Mouse (Mus musculus) kidney, adult 2 months (tissue): Measurements from ENCODE around the gene Tfe3. TPM values are rescaled to one million over a fixed set of nuclear protein-coding genes. Genes with fewer than 3 reads are reported as not detected.
"Not testable (repeated sequence)": the region's sequence is repeated elsewhere in the genome, so short reads cannot be mapped to it uniquely, and the experiment has no call there.

Experiments used
- DNase-seq: peaks from one replicate; pipeline ENCODE4 v3.0.0; 2021
- H3K27ac ChIP-seq: fragments of 200-500 bp; 2 replicates; pipeline ENCODE4 v1.5.1; 2012; ENCODE audit warnings: low read depth, low read length, control low read depth, inconsistent platforms; ENCODE audit not compliant: insufficient read depth
- H3K27me3 ChIP-seq: fragments of 200-500 bp; replicated peaks from 2 replicates; pipeline ENCODE4 v1.6.1; 2012; ENCODE audit warnings: mild to moderate bottlenecking, moderate library complexity, low read length, inconsistent platforms; ENCODE audit not compliant: control insufficient read depth, insufficient read depth
- H3K36me3 ChIP-seq: fragments of 200-500 bp; 2 replicates; pipeline ENCODE4 v1.6.1; 2012; ENCODE audit warnings: mild to moderate bottlenecking, moderate library complexity, low read length, inconsistent platforms; ENCODE audit not compliant: control insufficient read depth, insufficient read depth
- H3K4me1 ChIP-seq: fragments of 200-500 bp; 2 replicates; pipeline ENCODE4 v1.6.1; 2011; ENCODE audit warnings: low read length; ENCODE audit not compliant: control insufficient read depth, insufficient read depth
- H3K4me3 ChIP-seq: fragments of 200-500 bp; 2 replicates; pipeline ENCODE4 v1.5.1; 2011; ENCODE audit warnings: mild to moderate bottlenecking, low read depth, low read length, control low read depth; ENCODE audit not compliant: insufficient read depth
- CTCF ChIP-seq: fragments of 200-500 bp; conservative IDR thresholded peaks from 2 replicates; pipeline ENCODE4 v1.5.1; 2011; ENCODE audit warnings: low read depth, mild to moderate bottlenecking, control low read depth, low read length, moderate library complexity, mixed read lengths; ENCODE audit not compliant: insufficient read depth, insufficient read length
- POLR2A ChIP-seq: fragments of 200-500 bp; IDR thresholded peaks from one replicate; pipeline ENCODE4 v1.6.1; 2011; ENCODE audit warnings: low read depth, low read length, control low read depth
- WGBS: fragments of 180-500 bp; shearing (Covaris S2); methylation state at CpG from one replicate; pipeline ENCODE4 v1.1.7; 2018; 5-methylcytosine and 5-hydroxymethylcytosine counted together
- polyA plus RNA-seq: library from polyadenylated mRNA; depleted of rRNA; stranded (reverse); fragments of >200 nt; gene quantifications from 2 replicates; pipeline ENCODE4 v1.2.3, GENCODE M21; 2012

Tfe3 gene
- polyA plus RNA-seq, 1 experiment: 20.1 TPM

GRCm38 (mm10) chrX:7740082-7740819 lies 22.1 kb upstream of the Tfe3 start:
- peak overlapping the region; percentile 85 for H3K27ac ChIP-seq
- DNase-seq: peak; percentile 36
- TF ChIP-seq POLR2A: no peak
- TF ChIP-seq CTCF: no peak
- no peaks in the 10 kb centered on the region for H3K36me3 ChIP-seq
- 31% methylated on average over 10 of the region's 10 CpGs for WGBS
- H3K4me1 ChIP-seq: no peaks in the 10 kb centered on the region
- no peaks in the 10 kb centered on the region for H3K27me3 ChIP-seq
- H3K4me3 ChIP-seq: peak overlapping the region; percentile 57

- no peak for DNase-seq
- TF ChIP-seq CTCF (no peak), POLR2A (no peak)
- 62% methylated on average over 5 of the region's 5 CpGs for WGBS
- no peaks in the 10 kb centered on the region for H3K4me1 ChIP-seq
- no peaks in the 10 kb centered on the region for H3K27me3 ChIP-seq
- H3K4me3 ChIP-seq: peak overlapping the region; percentile 57
- H3K27ac ChIP-seq: peak overlapping the region; percentile 85
- H3K36me3 ChIP-seq: no peaks in the 10 kb centered on the region
These were observed 21.3 kb upstream of the Tfe3 start for GRCm38 (mm10) chrX:7741103-7741502.

GRCm38 (mm10) chrX:7743470-7743869 lies 18.9 kb upstream of the Tfe3 start:
- Histone ChIP-seq H3K36me3 (no peaks in the 10 kb centered on the region), H3K4me1 (no peaks in the 10 kb centered on the region), H3K27ac (no peak overlapping the region), H3K4me3 (no peak overlapping the region), H3K27me3 (no peaks in the 10 kb centered on the region)
- no peak for DNase-seq
- TF ChIP-seq CTCF: peak; percentile 39
- no peak for TF ChIP-seq POLR2A
- 55% methylated on average over 5 of the region's 5 CpGs for WGBS

- 43% methylated on average over 1 of the region's 1 CpGs for WGBS
- TF ChIP-seq POLR2A (no peak), CTCF (no peak)
These were observed 17.4 kb upstream of the Tfe3 start for GRCm38 (mm10) chrX:7744940-7745339.

GRCm38 (mm10) chrX:7745429-7745828 lies 16.9 kb upstream of the Tfe3 start:
- WGBS: 78% methylated on average over 8 of the region's 8 CpGs
- Histone ChIP-seq H3K4me3 (no peak overlapping the region), H3K4me1 (no peaks in the 10 kb centered on the region), H3K27me3 (no peaks in the 10 kb centered on the region), H3K36me3 (no peaks in the 10 kb centered on the region), H3K27ac (no peak overlapping the region)
- TF ChIP-seq CTCF: no peak
- no peak for TF ChIP-seq POLR2A
- no peak for DNase-seq

More at GRCm38 (mm10) chrX:7744940-7745339, 17.4 kb upstream of the Tfe3 start:
- Histone ChIP-seq H3K27ac (no peak overlapping the region), H3K4me1 (no peaks in the 10 kb centered on the region), H3K4me3 (no peak overlapping the region), H3K36me3 (no peaks in the 10 kb centered on the region), H3K27me3 (no peaks in the 10 kb centered on the region)
- DNase-seq: no peak

- WGBS: under 1% methylated on average over 48 of the region's 56 CpGs
- peak; percentile 79 for DNase-seq
- no peak for TF ChIP-seq POLR2A
- no peak for TF ChIP-seq CTCF
- H3K27me3 ChIP-seq: no peaks in the 10 kb centered on the region
- peaks cover 3% of the 10 kb centered on the region; the same call in 1 of the 2 replicates for H3K4me1 ChIP-seq
- no peaks in the 10 kb centered on the region for H3K36me3 ChIP-seq
- H3K4me3 ChIP-seq: peak within 1 kb of the TSS; percentile 62
- H3K27ac ChIP-seq: no peak within 1 kb of the TSS
These were observed 11.8 kb upstream of the Tfe3 start, which contains the start of gene Ccdc120 for GRCm38 (mm10) chrX:7750432-7751116. Gene Ccdc120 (minus strand): TSS chrX:7750905.

- not testable (repeated sequence) for H3K4me1 ChIP-seq, H3K36me3 ChIP-seq, H3K27ac ChIP-seq, H3K4me3 ChIP-seq, H3K27me3 ChIP-seq
- peak; percentile 22; the same call in 1 of the 2 replicates for TF ChIP-seq CTCF
- 5% methylated on average over 3 of the region's 3 CpGs for WGBS
- DNase-seq: peak; percentile 54
These were observed 8.7 kb upstream of the Tfe3 start for GRCm38 (mm10) chrX:7753627-7754026.
